Mouse (Mus musculus): Measurements from ENCODE around the gene Elovl1. TPM values are rescaled to one million over a fixed set of nuclear protein-coding genes. Genes with fewer than 3 reads are reported as not detected.

Gene Elovl1
- polyA plus RNA-seq, 1 experiment = 85.4 TPM

DNA sequence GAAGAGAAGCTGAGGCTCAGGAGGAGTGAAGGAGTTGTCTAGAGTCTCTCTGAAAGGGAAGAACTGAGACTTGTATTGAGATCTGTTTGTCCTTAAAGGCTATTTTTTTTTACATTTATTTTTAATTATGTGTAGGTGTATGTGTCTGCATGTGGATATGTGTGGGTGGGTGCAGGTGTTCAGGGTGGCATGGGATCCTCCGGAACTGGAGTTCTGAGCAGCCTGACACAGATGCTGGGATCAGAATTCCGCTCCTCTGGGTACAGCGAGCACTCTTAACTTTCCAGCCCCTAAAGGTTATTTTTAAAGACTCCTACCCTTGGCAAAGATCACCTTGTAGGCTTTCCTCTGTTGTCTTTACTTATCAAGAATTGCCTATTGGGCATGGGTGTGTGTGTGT lies 37.1 kb downstream of the Elovl1 start:
- Histone ChIP-seq H3K27ac (ENCODE audit: insufficient read depth, low read length) (no peak overlapping the region), H3K27me3 (ENCODE audit: control insufficient read depth, insufficient read depth, low read length) (no peaks in the 10 kb centered on the region), H3K4me3 (replicated peaks; ENCODE audit: insufficient read depth, low read depth, low read length) (no peak overlapping the region), H3K4me1 (ENCODE audit: control insufficient read depth, insufficient read depth, low read length) (no peaks in the 10 kb centered on the region)
- TF ChIP-seq POLR2A (IDR thresholded peaks at IDR 0.05; ENCODE audit: borderline replicate concordance, insufficient read depth, low read length) = no peak
- 93% methylated on average over 3 of the region's 3 CpGs for WGBS
- DNase-seq = no peak

DNA sequence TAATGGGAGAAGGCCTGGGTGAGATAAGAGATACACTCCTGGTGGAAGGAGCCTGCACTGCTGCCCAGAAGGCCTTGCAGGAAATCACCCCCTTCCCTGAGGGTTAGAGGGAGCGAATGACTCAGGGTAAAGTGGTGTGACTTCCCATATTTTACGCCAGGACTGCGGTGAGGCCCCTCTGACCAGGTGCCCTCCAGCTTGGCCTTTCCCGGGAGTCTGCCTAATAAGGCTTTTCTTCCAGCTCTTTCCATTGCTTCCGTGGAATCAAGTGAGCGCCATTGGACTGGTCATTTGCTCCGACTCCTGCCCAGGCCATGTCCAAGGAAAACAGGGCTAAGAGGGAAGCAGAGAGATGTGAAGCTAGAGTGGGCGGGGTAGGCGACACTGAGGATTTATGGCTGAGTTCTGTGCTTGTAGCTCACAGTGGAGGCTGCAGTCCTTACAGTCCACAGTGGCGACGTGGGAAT lies 37.8 kb downstream of the Elovl1 start:
- 66% methylated on average over 11 of the region's 11 CpGs for WGBS
- Histone ChIP-seq H3K4me1 (ENCODE audit: control insufficient read depth, insufficient read depth, low read length) (no peaks in the 10 kb centered on the region), H3K27me3 (ENCODE audit: control insufficient read depth, insufficient read depth, low read length) (no peaks in the 10 kb centered on the region), H3K27ac (ENCODE audit: insufficient read depth, low read length) (no peak overlapping the region), H3K4me3 (replicated peaks; ENCODE audit: insufficient read depth, low read depth, low read length) (no peak overlapping the region)
- DNase-seq = no peak
- TF ChIP-seq CTCF (IDR thresholded peaks at IDR 0.05; ENCODE audit: borderline replicate concordance, insufficient read depth, low read depth, low read length) (no peak), POLR2A (IDR thresholded peaks at IDR 0.05; ENCODE audit: borderline replicate concordance, insufficient read depth, low read length) (no peak)

DNA sequence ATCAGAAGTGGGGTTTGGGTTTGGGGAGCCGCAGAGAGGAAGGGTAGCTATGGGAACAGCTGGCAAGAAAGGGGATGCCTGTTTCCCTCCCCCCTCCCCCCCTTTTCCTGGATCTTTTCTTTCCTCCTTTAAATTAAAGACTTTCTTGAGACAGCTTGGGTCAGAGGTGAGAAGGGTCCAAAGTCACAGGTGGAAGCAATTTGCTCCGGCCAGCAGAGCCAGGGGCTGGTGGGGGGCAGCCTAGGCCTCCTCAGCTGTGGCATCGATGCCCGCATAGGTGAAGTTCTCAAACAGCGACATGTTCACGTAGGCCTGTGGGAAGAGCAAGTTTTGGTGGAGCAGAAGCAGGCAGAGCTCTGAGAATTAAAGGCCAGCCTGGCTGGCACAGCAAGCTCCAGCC lies 43.4 kb downstream of the Elovl1 start:
- WGBS = 77% methylated on average over 6 of the region's 6 CpGs
- H3K4me1 ChIP-seq (ENCODE audit: control insufficient read depth, insufficient read depth, low read length) = no peaks in the 10 kb centered on the region
- TF ChIP-seq CTCF (IDR thresholded peaks at IDR 0.05; ENCODE audit: borderline replicate concordance, insufficient read depth, low read depth, low read length) (no peak), POLR2A (IDR thresholded peaks at IDR 0.05; ENCODE audit: borderline replicate concordance, insufficient read depth, low read length) (no peak)
- no peaks in the 10 kb centered on the region for H3K27me3 ChIP-seq (ENCODE audit: control insufficient read depth, insufficient read depth, low read length)
- no peak overlapping the region for H3K4me3 ChIP-seq (replicated peaks; ENCODE audit: insufficient read depth, low read depth, low read length)
- DNase-seq = no peak
- H3K27ac ChIP-seq (ENCODE audit: insufficient read depth, low read length) = no peak overlapping the region

DNA sequence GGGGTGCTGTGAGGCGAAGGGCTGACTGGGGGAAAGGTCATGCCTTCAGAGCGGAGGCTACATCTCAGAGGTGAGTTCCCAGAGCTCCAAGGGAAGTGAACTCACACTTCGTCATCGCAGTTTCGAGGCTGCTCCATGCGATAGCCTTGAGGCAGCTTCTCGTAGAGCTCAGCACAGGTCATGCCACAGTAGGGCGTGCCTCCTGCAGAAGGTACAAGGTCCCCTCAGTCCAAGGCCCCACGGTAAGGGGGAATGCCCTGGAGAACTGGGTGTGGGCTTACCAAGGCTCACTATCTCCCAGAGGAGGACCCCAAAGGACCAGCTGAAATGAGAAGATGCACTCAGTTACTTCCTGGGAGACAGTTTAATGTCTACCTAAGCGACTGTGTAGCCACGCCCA lies 44.8 kb downstream of the Elovl1 start:
- Histone ChIP-seq H3K27ac (ENCODE audit: insufficient read depth, low read length) (no peak overlapping the region), H3K4me1 (ENCODE audit: control insufficient read depth, insufficient read depth, low read length) (no peaks in the 10 kb centered on the region), H3K27me3 (ENCODE audit: control insufficient read depth, insufficient read depth, low read length) (no peaks in the 10 kb centered on the region), H3K4me3 (replicated peaks; ENCODE audit: insufficient read depth, low read depth, low read length) (no peak overlapping the region)
- 88% methylated on average over 11 of the region's 11 CpGs for WGBS
- DNase-seq = no peak
- TF ChIP-seq CTCF (IDR thresholded peaks at IDR 0.05; ENCODE audit: borderline replicate concordance, insufficient read depth, low read depth, low read length) (no peak), POLR2A (IDR thresholded peaks at IDR 0.05; ENCODE audit: borderline replicate concordance, insufficient read depth, low read length) (no peak)

DNA sequence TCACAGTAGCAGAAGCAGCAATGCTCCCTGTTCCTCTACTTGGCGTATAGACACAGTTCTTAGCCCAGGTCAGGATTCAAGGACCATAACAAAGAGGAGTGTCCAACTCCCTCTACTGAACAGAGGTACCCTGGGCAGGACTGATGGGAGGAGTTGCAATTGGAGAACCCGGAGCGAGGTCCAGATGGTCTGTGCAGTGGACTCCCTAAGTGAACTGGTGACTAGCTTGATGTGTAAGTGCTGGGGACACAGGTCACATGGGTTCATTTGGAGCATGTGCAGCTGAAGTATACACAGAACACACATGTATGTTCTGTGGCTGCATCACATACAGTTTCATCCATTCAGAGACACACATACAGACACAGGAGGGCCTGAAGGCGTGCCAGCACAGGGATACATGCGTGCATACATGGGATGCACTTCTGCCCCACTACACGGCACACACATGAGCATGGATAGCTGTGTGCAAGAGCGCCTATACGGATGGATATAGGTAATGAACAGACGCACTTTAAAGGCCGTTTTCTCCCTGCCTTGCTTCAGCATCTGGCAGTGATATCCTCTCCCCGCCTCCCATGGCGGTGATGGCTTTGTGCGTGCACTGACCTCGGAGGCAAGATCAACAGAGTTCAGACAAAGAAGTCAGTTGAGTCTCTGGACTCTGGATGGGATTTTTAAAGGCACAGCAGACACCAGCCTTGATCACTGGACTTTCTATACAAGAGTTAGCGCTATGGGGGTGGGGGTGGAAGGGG lies 49.1 kb downstream of the Elovl1 start:
- DNase-seq = no peak
- no peak for TF ChIP-seq POLR2A (IDR thresholded peaks at IDR 0.05; ENCODE audit: borderline replicate concordance, insufficient read depth, low read length)
- TF ChIP-seq CTCF (IDR thresholded peaks at IDR 0.05; ENCODE audit: borderline replicate concordance, insufficient read depth, low read depth, low read length) = no peak
- Histone ChIP-seq H3K27ac (ENCODE audit: insufficient read depth, low read length) (no peak overlapping the region), H3K4me3 (replicated peaks; ENCODE audit: insufficient read depth, low read depth, low read length) (no peak overlapping the region), H3K27me3 (ENCODE audit: control insufficient read depth, insufficient read depth, low read length) (no peaks in the 10 kb centered on the region), H3K4me1 (ENCODE audit: control insufficient read depth, insufficient read depth, low read length) (no peaks in the 10 kb centered on the region)
- 45% methylated on average over 15 of the region's 15 CpGs for WGBS

Other genes with a start within 250 kb of the Elovl1 start
- 46.3 and 50.0 TPM in 2 replicates for gene Kdm4a, start 248.1 kb upstream of the Elovl1 start, polyA plus RNA-seq (2012; rRNA removed)
- 24.5 and 26.9 TPM in 2 replicates for gene Ptprf, start 136.7 kb upstream of the Elovl1 start, polyA plus RNA-seq (2012; rRNA removed)
- 38.0 and 38.6 TPM in 2 replicates for gene Szt2, start 18.8 kb upstream of the Elovl1 start, polyA plus RNA-seq (2012; rRNA removed)
- 61.0 and 65.8 TPM in 2 replicates for gene Med8, start 18.8 kb upstream of the Elovl1 start, polyA plus RNA-seq (2012; rRNA removed)
- gene Cdc20, start 9.3 kb downstream of the Elovl1 start, polyA plus RNA-seq (2012; rRNA removed) = 3.4 and 3.6 TPM in 2 replicates
- 0.05 TPM in 2 replicates for gene Mpl, start 29.4 kb downstream of the Elovl1 start, polyA plus RNA-seq (2012; rRNA removed)
- 10.7 and 12.8 TPM in 2 replicates for gene Tie1, start 62.0 kb downstream of the Elovl1 start, polyA plus RNA-seq (2012; rRNA removed)
- gene 2610528J11Rik, start 98.9 kb downstream of the Elovl1 start, polyA plus RNA-seq (2012; rRNA removed) = not detected in 2 replicates
- 43.5 and 60.1 TPM in 2 replicates for gene Tmem125, start 116.0 kb downstream of the Elovl1 start, polyA plus RNA-seq (2012; rRNA removed)
- 0.27 and 0.36 TPM in 2 replicates for gene Cfap57, start 192.7 kb downstream of the Elovl1 start, polyA plus RNA-seq (2012; rRNA removed)
- gene Ebna1bp2, start 192.7 kb downstream of the Elovl1 start, polyA plus RNA-seq (2012; rRNA removed) = 61.9 and 64.0 TPM in 2 replicates
- gene Olfr62, start 230.9 kb downstream of the Elovl1 start, polyA plus RNA-seq (2012; rRNA removed) = not detected in 2 replicates

Data from cerebellum, adult 2 months (tissue).